Mouse (Mus musculus) midbrain, embryonic 14.5 days (tissue): ENCODE measurements around the gene Olfr1341. TPM values are rescaled to one million over a fixed set of nuclear protein-coding genes. Genes with fewer than 3 reads are reported as not detected.

Source experiments
- ATAC-seq: fragments of 200-750 bp; cut with Nextera tagmentation; 2 replicates; pipeline ENCODE4 v1.8.0; 2017; ENCODE audit warnings: moderate number of reproducible peaks, moderate library complexity; ENCODE audit not compliant: low FRiP score, low TSS enrichment
- DNase-seq: peaks from one replicate; pipeline ENCODE4 v3.0.0-alpha.2; 2015
- H3K27ac ChIP-seq: fragments of 300-500 bp; sonication (generic); replicated peaks from 2 replicates; pipeline ENCODE4 v1.5.1; 2014; ENCODE audit warnings: mild to moderate bottlenecking, low read depth, low read length, moderate library complexity
- H3K27me3 ChIP-seq: fragments of 300-500 bp; sonication (generic); 2 replicates; pipeline ENCODE4 v1.6.1; 2014; ENCODE audit warnings: low read length, control low read depth, mixed read lengths; ENCODE audit not compliant: control insufficient read depth, insufficient read depth
- H3K36me3 ChIP-seq: fragments of 300-500 bp; sonication (generic); 2 replicates; pipeline ENCODE4 v1.6.1; 2014; ENCODE audit warnings: low read length, control low read depth; ENCODE audit not compliant: control insufficient read depth, insufficient read depth
- H3K4me1 ChIP-seq: fragments of 300-500 bp; sonication (generic); 2 replicates; pipeline ENCODE4 v1.6.1; 2014; ENCODE audit warnings: mild to moderate bottlenecking, antibody characterized with exemption, low read length, control low read depth; ENCODE audit not compliant: control insufficient read depth, insufficient read depth
- H3K4me2 ChIP-seq: fragments of 300-500 bp; sonication (generic); 2 replicates; pipeline ENCODE4 v1.6.1; 2014; ENCODE audit warnings: mild to moderate bottlenecking, low read length, moderate library complexity
- H3K4me3 ChIP-seq: fragments of 300-500 bp; sonication (generic); replicated peaks from 2 replicates; pipeline ENCODE4 v1.5.1; 2014; ENCODE audit warnings: low read depth, low read length
- H3K9ac ChIP-seq: fragments of 300-500 bp; sonication (generic); replicated peaks from 2 replicates; pipeline ENCODE4 v1.6.1; 2014; ENCODE audit warnings: mild to moderate bottlenecking, low read length, moderate library complexity
- H3K9me3 ChIP-seq: fragments of 300-500 bp; sonication (generic); 2 replicates; pipeline ENCODE4 v1.6.1; 2016; ENCODE audit warnings: low read length, control low read depth, mixed read lengths; ENCODE audit not compliant: control insufficient read depth
- WGBS: fragments of 180-500 bp; shearing (Covaris S2); extraction: QIAGEN DNeasy Blood & Tissue Kit; methylation state at CpG from one replicate; pipeline ENCODE4 v1.1.7; 2014; 5-methylcytosine and 5-hydroxymethylcytosine counted together
- polyA plus RNA-seq: library from polyadenylated mRNA; unstranded; fragments of >200 nt; fragmentation: Nextera tagmentation; extraction: Ambion mirVana; gene quantifications from 2 replicates; pipeline ENCODE4 v1.2.1, GENCODE M21; 2014

The Olfr1341 gene
- polyA plus RNA-seq, 1 experiment from 2014 or later, result not detected

GRCm38 (mm10) chr4:118731875-118732274 lies 28.6 kb downstream of the Olfr1341 start, which contains the start of gene Olfr1339:
TSS of gene Olfr1339 (plus strand) at chr4:118732175.
- ATAC-seq (no peak), DNase-seq (no peak)
- Histone ChIP-seq H3K27ac (no peak within 1 kb of the TSS), H3K9me3 (no peaks in the 10 kb centered on the region), H3K4me1 (no peaks in the 10 kb centered on the region), H3K4me2 (no peak within 1 kb of the TSS), H3K36me3 (no peaks in the 10 kb centered on the region), H3K27me3 (no peaks in the 10 kb centered on the region), H3K4me3 (no peak within 1 kb of the TSS), H3K9ac (no peak within 1 kb of the TSS)
- 100% methylated on average over 1 of the region's 1 CpGs for WGBS

- no peaks in the 10 kb centered on the region for H3K36me3 ChIP-seq
- no peak overlapping the region for H3K4me2 ChIP-seq
- no peak for ATAC-seq
- H3K9me3 ChIP-seq, result no peaks in the 10 kb centered on the region
- H3K9ac ChIP-seq, result no peak overlapping the region
- DNase-seq, result no peak
- H3K4me3 ChIP-seq, result no peak overlapping the region
- no peak overlapping the region for H3K27ac ChIP-seq
- H3K4me1 ChIP-seq, result no peaks in the 10 kb centered on the region
- 52% methylated on average over 3 of the region's 3 CpGs for WGBS
- H3K27me3 ChIP-seq, result no peaks in the 10 kb centered on the region
Measured at GRCm38 (mm10) chr4:118739574-118739973, 36.3 kb downstream of the Olfr1341 start.

- H3K27me3 ChIP-seq, result no peaks in the 10 kb centered on the region
- no peak overlapping the region for H3K27ac ChIP-seq
- WGBS, result 4% methylated on average over 11 of the region's 11 CpGs
- H3K4me2 ChIP-seq, result peak overlapping the region; percentile 19
- no peaks in the 10 kb centered on the region for H3K4me1 ChIP-seq
- H3K9me3 ChIP-seq, result 0 out of 2 replicates have a peak, but pooled peaks cover 1% of the 10 kb centered on the region
- no peak overlapping the region for H3K9ac ChIP-seq
- no peak overlapping the region for H3K4me3 ChIP-seq
- no peak for ATAC-seq
- peak; percentile 0 for DNase-seq
- H3K36me3 ChIP-seq, result no peaks in the 10 kb centered on the region
Measured at GRCm38 (mm10) chr4:118740988-118741698, 37.8 kb downstream of the Olfr1341 start.

- no peaks in the 10 kb centered on the region for H3K36me3 ChIP-seq
- no peaks in the 10 kb centered on the region for H3K4me1 ChIP-seq
- DNase-seq, result peak; percentile 12
- H3K9ac ChIP-seq, result no peak overlapping the region
- H3K4me2 ChIP-seq, result peak overlapping the region; percentile 19
- no peak overlapping the region for H3K4me3 ChIP-seq
- H3K9me3 ChIP-seq, result 0 out of 2 replicates have a peak, but pooled peaks cover 5% of the 10 kb centered on the region
- no peak overlapping the region for H3K27ac ChIP-seq
- ATAC-seq, result no peak
- no peaks in the 10 kb centered on the region for H3K27me3 ChIP-seq
- 2% methylated on average over 16 of the region's 16 CpGs for WGBS
Measured at GRCm38 (mm10) chr4:118741881-118742280, 38.6 kb downstream of the Olfr1341 start.

GRCm38 (mm10) chr4:118758637-118759036 lies 55.3 kb downstream of the Olfr1341 start, which contains the start of gene Olfr1338:
TSS of gene Olfr1338 (minus strand) at chr4:118758737.
- 85% methylated on average over 1 of the region's 1 CpGs for WGBS
- no peak within 1 kb of the TSS for H3K9ac ChIP-seq
- no peaks in the 10 kb centered on the region for H3K4me1 ChIP-seq
- H3K4me3 ChIP-seq, result no peak within 1 kb of the TSS
- DNase-seq (no peak), ATAC-seq (no peak)
- no peaks in the 10 kb centered on the region for H3K36me3 ChIP-seq
- no peak within 1 kb of the TSS for H3K27ac ChIP-seq
- no peaks in the 10 kb centered on the region for H3K27me3 ChIP-seq
- H3K4me2 ChIP-seq, result no peak within 1 kb of the TSS
- H3K9me3 ChIP-seq, result no peaks in the 10 kb centered on the region

Other genes with a start within 250 kb of the Olfr1341 start
- 0.13 TPM in 1 of 2 replicates, not detected in the other for gene Mpl, start 246.0 kb upstream of the Olfr1341 start, polyA plus RNA-seq
- gene Tie1, start 213.5 kb upstream of the Olfr1341 start, polyA plus RNA-seq, result 8.1 and 12.0 TPM in 2 replicates
- not detected in 2 replicates for gene 2610528J11Rik, start 176.5 kb upstream of the Olfr1341 start, polyA plus RNA-seq
- not detected in 2 replicates for gene Tmem125, start 159.5 kb upstream of the Olfr1341 start, polyA plus RNA-seq
- 1.3 and 1.8 TPM in 2 replicates for gene Cfap57, start 82.7 kb upstream of the Olfr1341 start, polyA plus RNA-seq
- 106 and 117 TPM in 2 replicates for gene Ebna1bp2, start 82.7 kb upstream of the Olfr1341 start, polyA plus RNA-seq
- gene Olfr62, start 44.6 kb upstream of the Olfr1341 start, polyA plus RNA-seq, result not detected in 2 replicates
- not detected in 2 replicates for gene Olfr1342, start 10.8 kb upstream of the Olfr1341 start, polyA plus RNA-seq
- not detected in 2 replicates for gene Olfr1340, start 16.6 kb downstream of the Olfr1341 start, polyA plus RNA-seq
- gene Olfr1339, start 28.7 kb downstream of the Olfr1341 start, polyA plus RNA-seq, result not detected in 2 replicates
- not detected in 2 replicates for gene Olfr1338, start 55.2 kb downstream of the Olfr1341 start, polyA plus RNA-seq
- gene Olfr1337, start 79.1 kb downstream of the Olfr1341 start, polyA plus RNA-seq, result not detected in 2 replicates
- gene Olfr1335, start 106.4 kb downstream of the Olfr1341 start, polyA plus RNA-seq, result not detected in 2 replicates
- gene Olfr1333, start 132.8 kb downstream of the Olfr1341 start, polyA plus RNA-seq, result not detected in 2 replicates
- not detected in 2 replicates for gene Olfr1331, start 161.1 kb downstream of the Olfr1341 start, polyA plus RNA-seq
- gene Olfr1330, start 185.1 kb downstream of the Olfr1341 start, polyA plus RNA-seq, result not detected in 2 replicates
- not detected in 2 replicates for gene Olfr1329, start 213.9 kb downstream of the Olfr1341 start, polyA plus RNA-seq
- gene Olfr1328, start 235.1 kb downstream of the Olfr1341 start, polyA plus RNA-seq, result not detected in 2 replicates